Mouse (Mus musculus): ENCODE data around the gene Apc2.

DNA sequence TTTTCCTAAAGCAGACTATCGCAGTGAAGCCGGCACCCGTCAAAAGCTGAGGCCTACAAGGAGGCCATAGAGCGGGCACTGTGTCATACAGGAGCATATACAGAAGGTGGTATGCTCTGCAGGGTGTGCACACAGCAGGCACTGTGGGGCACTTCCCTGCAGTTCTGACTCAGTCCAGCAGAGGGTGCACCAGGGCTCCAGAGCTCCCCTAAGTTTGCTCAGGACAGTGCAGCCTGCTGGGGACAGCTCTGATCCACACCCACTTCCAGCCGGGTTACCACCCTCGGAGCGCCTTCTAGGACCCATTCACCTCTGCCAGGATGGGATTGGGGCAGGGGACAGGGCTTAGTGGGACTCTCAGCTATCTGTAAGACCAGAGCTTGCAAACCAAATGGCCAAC, 54.5 kb downstream of the Apc2 start:
- TF ChIP-seq POLR2A (IDR thresholded peaks at IDR 0.05; ENCODE audit: borderline replicate concordance, extremely low read depth, low read depth, low read length) (no peak), CTCF (IDR thresholded peaks at IDR 0.05; ENCODE audit: insufficient read depth, low read length) (peak; percentile 98)
